Mouse (Mus musculus): ENCODE results near the gene Gm12248. TPM values are rescaled to one million over a fixed set of nuclear protein-coding genes. Genes with fewer than 3 reads are reported as not detected.

Gene Gm12248
- polyA plus RNA-seq, 1 experiment, result not detected

- H3K4me1 ChIP-seq (ENCODE audit: control insufficient read depth, insufficient read depth, low read length), result peaks cover 66% of the 10 kb centered on the region
- 0 out of 2 replicates have a peak overlapping the region, but pooled peaks have one; percentile 11 for H3K27ac ChIP-seq (ENCODE audit: insufficient read depth, low read depth, low read length)
- TF ChIP-seq CTCF (IDR thresholded peaks at IDR 0.05; ENCODE audit: low read depth, low read length), result no peak
- no peak for TF ChIP-seq POLR2A (IDR thresholded peaks at IDR 0.05; ENCODE audit: borderline replicate concordance, low read depth, low read length)
- H3K4me3 ChIP-seq (ENCODE audit: insufficient read depth, low read length), result no peak overlapping the region
Observed at GRCm38 (mm10) chr11:58024271-58024670, 68.7 kb downstream of the Gm12248 start.

- Histone ChIP-seq H3K4me1 (ENCODE audit: control insufficient read depth, insufficient read depth, low read length) (peaks cover 72% of the 10 kb centered on the region), H3K27ac (ENCODE audit: insufficient read depth, low read depth, low read length) (peak overlapping the region; percentile 38; the same call in 1 of the 2 replicates), H3K4me3 (ENCODE audit: insufficient read depth, low read length) (no peak overlapping the region)
- TF ChIP-seq POLR2A (IDR thresholded peaks at IDR 0.05; ENCODE audit: borderline replicate concordance, low read depth, low read length), result no peak
Observed at GRCm38 (mm10) chr11:58021618-58022017, 71.3 kb downstream of the Gm12248 start.

DNA sequence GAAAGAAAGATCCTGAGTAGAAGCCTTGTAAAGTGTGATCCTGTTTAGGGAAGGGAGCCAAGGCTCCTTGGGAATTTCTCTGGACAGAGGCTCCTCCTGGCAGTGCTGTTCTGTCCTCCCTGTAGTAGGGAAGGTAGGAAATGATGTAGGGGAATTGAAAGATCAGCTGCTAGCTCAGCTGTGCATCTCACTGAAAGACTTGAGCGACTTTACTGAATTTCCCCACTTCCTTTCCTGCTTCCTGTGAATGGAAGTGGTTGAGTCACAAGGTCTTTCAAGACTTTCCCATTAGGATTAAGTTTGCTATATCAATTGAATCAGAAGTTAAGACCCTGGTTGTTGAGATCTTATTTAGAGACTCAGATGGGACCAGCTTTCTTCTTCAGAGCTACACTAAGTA is 71.8 kb downstream of the Gm12248 start:
- no peak overlapping the region for H3K4me3 ChIP-seq (ENCODE audit: insufficient read depth, low read length)
- TF ChIP-seq CTCF (IDR thresholded peaks at IDR 0.05; ENCODE audit: low read depth, low read length), result no peak
- TF ChIP-seq POLR2A (IDR thresholded peaks at IDR 0.05; ENCODE audit: borderline replicate concordance, low read depth, low read length), result no peak
- H3K27ac ChIP-seq (ENCODE audit: insufficient read depth, low read depth, low read length), result peak overlapping the region; percentile 38; the same call in 1 of the 2 replicates
- H3K4me1 ChIP-seq (ENCODE audit: control insufficient read depth, insufficient read depth, low read length), result peaks cover 73% of the 10 kb centered on the region

- H3K27ac ChIP-seq (ENCODE audit: insufficient read depth, low read depth, low read length), result no peak overlapping the region
Observed at GRCm38 (mm10) chr11:58018701-58019100, 74.2 kb downstream of the Gm12248 start.

GRCm38 (mm10) chr11:58018287-58018686 is 74.6 kb downstream of the Gm12248 start:
- TF ChIP-seq POLR2A (IDR thresholded peaks at IDR 0.05; ENCODE audit: borderline replicate concordance, low read depth, low read length) (no peak), CTCF (IDR thresholded peaks at IDR 0.05; ENCODE audit: low read depth, low read length) (no peak)
- Histone ChIP-seq H3K4me1 (ENCODE audit: control insufficient read depth, insufficient read depth, low read length) (peaks cover 71% of the 10 kb centered on the region), H3K27ac (ENCODE audit: insufficient read depth, low read depth, low read length) (no peak overlapping the region)

More at GRCm38 (mm10) chr11:58018701-58019100, 74.2 kb downstream of the Gm12248 start:
- Histone ChIP-seq H3K4me3 (ENCODE audit: insufficient read depth, low read length) (no peak overlapping the region), H3K4me1 (ENCODE audit: control insufficient read depth, insufficient read depth, low read length) (peaks cover 68% of the 10 kb centered on the region)
- TF ChIP-seq POLR2A (IDR thresholded peaks at IDR 0.05; ENCODE audit: borderline replicate concordance, low read depth, low read length) (no peak), CTCF (IDR thresholded peaks at IDR 0.05; ENCODE audit: low read depth, low read length) (no peak)

GRCm38 (mm10) chr11:58017422-58017821 is 75.5 kb downstream of the Gm12248 start:
- H3K4me3 ChIP-seq (ENCODE audit: insufficient read depth, low read length), result no peak overlapping the region
- peaks cover 77% of the 10 kb centered on the region for H3K4me1 ChIP-seq (ENCODE audit: control insufficient read depth, insufficient read depth, low read length)
- no peak for TF ChIP-seq POLR2A (IDR thresholded peaks at IDR 0.05; ENCODE audit: borderline replicate concordance, low read depth, low read length)
- no peak for TF ChIP-seq CTCF (IDR thresholded peaks at IDR 0.05; ENCODE audit: low read depth, low read length)
- no peak overlapping the region for H3K27ac ChIP-seq (ENCODE audit: insufficient read depth, low read depth, low read length)

More at GRCm38 (mm10) chr11:58018287-58018686, 74.6 kb downstream of the Gm12248 start:
- H3K4me3 ChIP-seq (ENCODE audit: insufficient read depth, low read length), result no peak overlapping the region

- TF ChIP-seq POLR2A (IDR thresholded peaks at IDR 0.05; ENCODE audit: borderline replicate concordance, low read depth, low read length) (no peak), CTCF (IDR thresholded peaks at IDR 0.05; ENCODE audit: low read depth, low read length) (no peak)
- H3K4me1 ChIP-seq (ENCODE audit: control insufficient read depth, insufficient read depth, low read length), result peaks cover 75% of the 10 kb centered on the region
- H3K27ac ChIP-seq (ENCODE audit: insufficient read depth, low read depth, low read length), result no peak overlapping the region
- no peak overlapping the region for H3K4me3 ChIP-seq (ENCODE audit: insufficient read depth, low read length)
Observed at GRCm38 (mm10) chr11:58016371-58016770, 76.6 kb downstream of the Gm12248 start.

GRCm38 (mm10) chr11:58015339-58015738 is 77.6 kb downstream of the Gm12248 start:
- H3K27ac ChIP-seq (ENCODE audit: insufficient read depth, low read depth, low read length), result no peak overlapping the region
- TF ChIP-seq POLR2A (IDR thresholded peaks at IDR 0.05; ENCODE audit: borderline replicate concordance, low read depth, low read length) (no peak), CTCF (IDR thresholded peaks at IDR 0.05; ENCODE audit: low read depth, low read length) (no peak)

DNA sequence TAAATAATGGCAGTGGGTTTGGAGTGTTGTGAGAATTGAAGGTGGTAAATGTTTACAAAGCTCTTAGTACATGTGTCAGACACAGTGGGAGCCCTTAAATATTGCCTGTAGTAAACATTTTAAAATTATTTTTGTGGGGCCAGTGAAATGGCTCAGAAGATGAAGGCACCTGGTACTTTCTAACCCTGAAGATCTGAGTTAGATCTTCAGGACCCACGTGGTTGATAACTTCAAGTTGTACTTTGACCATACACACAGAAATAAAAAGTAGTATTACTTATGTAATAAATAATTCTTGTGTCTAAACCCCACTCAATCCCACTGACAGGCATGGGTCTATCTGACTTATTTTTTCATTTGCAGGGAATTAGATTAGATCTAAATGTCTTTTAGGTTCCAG is 78.3 kb downstream of the Gm12248 start:
- TF ChIP-seq CTCF (IDR thresholded peaks at IDR 0.05; ENCODE audit: low read depth, low read length) (no peak), POLR2A (IDR thresholded peaks at IDR 0.05; ENCODE audit: borderline replicate concordance, low read depth, low read length) (no peak)
- H3K4me1 ChIP-seq (ENCODE audit: control insufficient read depth, insufficient read depth, low read length), result peaks cover 59% of the 10 kb centered on the region
- H3K27ac ChIP-seq (ENCODE audit: insufficient read depth, low read depth, low read length), result no peak overlapping the region
- H3K4me3 ChIP-seq (ENCODE audit: insufficient read depth, low read length), result no peak overlapping the region

More at GRCm38 (mm10) chr11:58015339-58015738, 77.6 kb downstream of the Gm12248 start:
- Histone ChIP-seq H3K4me1 (ENCODE audit: control insufficient read depth, insufficient read depth, low read length) (peaks cover 65% of the 10 kb centered on the region), H3K4me3 (ENCODE audit: insufficient read depth, low read length) (no peak overlapping the region)

Other genes starting within 250 kb of the Gm12248 start
- 30.4 and 32.4 TPM in 2 replicates for gene Larp1, start 84.1 kb downstream of the Gm12248 start, polyA plus RNA-seq (2012; ENCODE audit: insufficient read depth, insufficient read length, missing spikeins)
- gene Cnot8, start 11.0 kb upstream of the Gm12248 start, polyA plus RNA-seq (2012; ENCODE audit: insufficient read depth, insufficient read length, missing spikeins), result 58.4 and 58.5 TPM in 2 replicates
- gene Gemin5, start 75.4 kb upstream of the Gm12248 start, polyA plus RNA-seq (2012; ENCODE audit: insufficient read depth, insufficient read length, missing spikeins), result 3.4 and 4.1 TPM in 2 replicates
- 23.5 and 26.6 TPM in 2 replicates for gene Mrpl22, start 78.5 kb upstream of the Gm12248 start, polyA plus RNA-seq (2012; ENCODE audit: insufficient read depth, insufficient read length, missing spikeins)
- gene Igtp, start 106.4 kb upstream of the Gm12248 start, polyA plus RNA-seq (2012; ENCODE audit: insufficient read depth, insufficient read length, missing spikeins), result 31.3 and 33.3 TPM in 2 replicates
- gene Irgm2, start 106.5 kb upstream of the Gm12248 start, polyA plus RNA-seq (2012; ENCODE audit: insufficient read depth, insufficient read length, missing spikeins), result 40.7 and 44.4 TPM in 2 replicates
- gene 4930438A08Rik, start 181.7 kb upstream of the Gm12248 start, polyA plus RNA-seq (2012; ENCODE audit: insufficient read depth, insufficient read length, missing spikeins), result not detected in 2 replicates
- 12.1 and 13.5 TPM in 2 replicates for gene Zfp692, start 213.9 kb upstream of the Gm12248 start, polyA plus RNA-seq (2012; ENCODE audit: insufficient read depth, insufficient read length, missing spikeins)
- 14.2 TPM in 2 replicates for gene Zfp672, start 237.2 kb upstream of the Gm12248 start, polyA plus RNA-seq (2012; ENCODE audit: insufficient read depth, insufficient read length, missing spikeins)
- 17.3 and 19.2 TPM in 2 replicates for gene Sh3bp5l, start 237.6 kb upstream of the Gm12248 start, polyA plus RNA-seq (2012; ENCODE audit: insufficient read depth, insufficient read length, missing spikeins)